Mouse (Mus musculus): Measurements from ENCODE around the gene Slc25a36.

Slc25a36 gene

DNA sequence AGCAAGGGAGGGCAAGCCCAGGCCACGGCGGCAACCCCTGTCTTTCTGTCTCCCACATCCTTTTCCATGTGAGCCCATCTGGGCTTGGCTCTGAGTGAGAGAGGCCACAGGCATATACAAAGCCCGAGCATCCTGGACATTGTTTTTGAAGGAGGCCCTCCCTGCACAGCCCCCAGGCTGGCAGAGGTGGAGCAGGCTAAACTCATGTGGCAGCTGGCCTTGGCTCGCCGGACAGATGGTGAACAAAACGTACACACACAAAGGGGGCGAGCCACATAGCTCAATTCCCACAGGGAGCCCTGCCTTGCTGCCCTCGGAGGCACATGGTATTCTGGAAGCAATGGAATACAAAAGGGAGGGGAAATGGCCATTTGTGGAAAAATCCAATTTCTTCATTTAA, 59.8 kb downstream of the Slc25a36 start:
- in situ Hi-C loops (cut with MseI, MboI), result no loop called here

DNA sequence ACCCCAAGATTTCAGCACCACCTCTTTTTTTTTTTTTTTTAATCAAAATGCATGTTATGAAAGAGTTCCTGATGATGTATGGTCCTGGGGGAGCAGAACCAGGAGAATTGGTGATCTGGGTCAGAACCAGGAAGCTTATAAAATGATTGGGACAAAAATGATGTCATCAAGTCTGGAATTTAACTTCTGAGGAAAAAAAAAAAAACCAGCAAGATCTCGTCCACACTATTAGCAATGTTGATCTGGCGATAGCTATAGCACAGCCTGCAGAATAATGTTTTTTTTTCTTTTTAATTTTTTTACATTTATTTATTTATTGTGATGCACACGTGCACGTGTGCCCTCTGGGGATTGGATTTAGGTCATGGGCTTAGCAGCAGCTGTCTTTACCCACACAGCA, 64.7 kb downstream of the Slc25a36 start:
- in situ Hi-C loops (cut with MseI, MboI), result no loop called here

DNA sequence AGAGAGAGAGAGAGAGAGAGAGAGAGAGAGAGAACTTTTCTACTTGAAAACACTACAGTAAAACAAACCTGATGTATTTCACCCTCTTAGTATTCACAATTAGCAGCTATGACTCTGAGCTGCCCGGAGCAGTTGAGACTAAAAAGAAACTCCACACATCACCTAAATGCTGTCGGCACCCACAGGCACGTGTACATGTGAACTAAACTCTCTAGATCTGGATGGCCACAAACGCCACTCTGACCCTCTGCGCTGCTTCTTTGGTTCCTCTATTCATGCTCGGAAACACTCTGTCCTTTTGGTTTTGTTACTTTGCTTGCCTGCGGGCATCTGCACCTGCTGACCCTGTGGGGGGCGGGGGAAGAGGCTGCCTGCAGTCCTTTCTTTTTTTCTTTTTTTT, 69.3 kb downstream of the Slc25a36 start:
- in situ Hi-C loops (cut with MseI, MboI), result no loop called here

DNA sequence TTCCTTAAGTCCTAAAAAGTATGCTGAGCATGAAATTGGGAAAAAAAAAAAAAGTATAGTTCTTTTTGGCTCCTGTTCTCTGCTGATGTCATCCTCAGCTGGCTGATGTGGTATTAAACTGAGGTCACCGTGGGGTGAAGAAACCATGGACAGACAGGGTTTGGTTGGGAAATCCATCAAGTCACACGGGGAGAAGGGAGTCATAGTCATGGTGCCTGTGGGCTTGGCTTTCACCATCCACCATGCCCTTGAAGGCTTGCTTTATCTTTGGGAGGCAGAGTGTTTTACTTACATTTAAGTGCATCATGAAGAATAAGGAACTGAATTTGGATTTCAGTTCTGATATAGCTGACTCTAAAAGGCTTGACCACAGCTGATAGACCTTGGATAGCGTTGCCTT, 72.9 kb downstream of the Slc25a36 start:
- in situ Hi-C loops (cut with MseI, MboI), result no loop called here

DNA sequence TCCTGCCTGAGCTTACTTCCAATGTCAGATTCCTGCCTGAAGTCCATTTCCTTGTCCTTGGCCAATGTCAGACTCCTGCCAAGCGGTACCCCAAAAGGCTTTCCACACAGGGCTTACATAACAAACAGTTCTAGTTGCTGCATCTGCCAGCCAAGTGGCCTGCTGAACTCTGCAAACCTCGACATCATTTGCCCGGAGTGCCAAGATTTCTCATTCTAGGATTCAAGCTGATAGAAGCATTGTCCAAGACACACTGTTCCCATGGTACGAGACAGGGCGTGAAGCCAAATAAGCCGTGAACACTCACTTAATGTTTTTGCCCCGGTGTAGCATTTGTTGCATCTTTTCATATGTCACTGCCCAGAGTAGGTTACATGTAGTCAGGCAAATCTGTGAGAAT, 74.3 kb downstream of the Slc25a36 start:
- in situ Hi-C loops (cut with MseI, MboI), result no loop called here

DNA sequence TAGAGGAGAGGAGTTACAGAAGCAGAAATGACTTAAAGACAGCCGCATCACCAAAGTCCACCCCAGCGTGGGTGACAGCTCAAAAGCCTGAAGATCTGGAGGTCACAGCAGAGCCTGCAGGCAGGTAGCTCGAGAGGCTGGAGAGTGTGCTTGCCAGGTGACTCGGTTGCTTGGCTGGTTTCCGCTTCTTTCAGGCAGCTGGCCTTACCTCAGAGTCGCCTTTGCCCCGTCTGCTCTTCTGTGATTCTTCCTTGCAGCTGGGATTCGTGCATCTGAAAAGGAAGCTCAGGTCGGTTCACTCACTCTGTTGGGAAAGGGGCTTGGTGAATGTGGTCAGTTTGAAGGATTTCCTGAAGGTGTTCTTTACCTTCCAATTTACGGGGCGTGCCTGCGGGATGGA, 83.6 kb downstream of the Slc25a36 start:
- in situ Hi-C loops (cut with MseI, MboI), result no loop called here

DNA sequence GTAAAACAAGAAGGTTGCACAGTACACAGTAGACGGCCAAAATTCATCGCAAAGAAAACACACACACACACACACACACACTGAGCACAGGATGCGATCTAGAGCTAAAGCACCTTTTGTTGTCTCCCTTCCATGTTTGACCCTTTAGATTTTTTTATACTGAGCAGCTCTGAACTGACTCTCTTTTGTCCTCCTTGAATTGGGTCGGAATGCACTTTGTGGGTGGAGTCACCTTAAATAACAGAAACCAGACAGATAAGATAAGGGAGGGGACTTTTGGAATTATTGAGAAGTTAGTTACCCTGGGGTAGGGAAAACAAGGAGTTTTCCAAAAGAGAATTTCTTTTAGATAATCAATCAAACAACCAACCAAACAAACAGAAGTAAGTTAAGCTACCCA, 85.0 kb downstream of the Slc25a36 start:
- in situ Hi-C loops (cut with MseI, MboI), result no loop called here

Measured in mouse trophoblast stem cell (cell line).